Mouse (Mus musculus): ENCODE results near the gene Pts. TPM values are rescaled to one million over a fixed set of nuclear protein-coding genes. Genes with fewer than 3 reads are reported as not detected.

The Pts gene
- polyA plus RNA-seq (2012; rRNA removed) = 21.1 and 32.5 TPM in 2 replicates

GRCm38 (mm10) chr9:50528293-50528892, at the start of gene Pts:
Gene Pts, minus strand, starts transcription at chr9:50528724.
- DNase-seq (ENCODE audit: low read depth, low spot score) = no peak
- WGBS = under 1% methylated on average over 54 of the region's 54 CpGs

GRCm38 (mm10) chr9:50569599-50570525, 41.3 kb upstream of the Pts start:
- DNase-seq (ENCODE audit: low read depth, low spot score) = no peak
- 73% methylated on average over 10 of the region's 10 CpGs for WGBS

DNA sequence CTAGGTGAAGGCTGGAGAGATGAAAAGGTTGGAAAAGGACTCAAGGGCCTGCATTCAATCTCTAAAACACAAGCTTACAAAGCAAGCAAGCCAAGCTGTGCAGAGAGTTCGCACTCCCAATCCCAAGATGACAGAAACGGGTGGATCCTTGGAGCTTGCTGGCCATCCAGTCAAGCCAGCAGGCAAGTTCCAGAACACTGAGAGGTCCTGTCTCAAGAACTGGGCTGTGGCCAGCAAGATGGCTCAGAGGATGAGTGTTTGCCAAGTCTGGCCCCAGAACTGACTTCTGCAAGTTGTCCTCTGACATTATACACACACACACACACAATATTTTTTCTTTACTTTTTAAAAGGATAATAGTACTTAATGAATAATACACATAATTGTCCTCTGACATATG, 39.4 kb upstream of the Pts start:
- no peak for DNase-seq (ENCODE audit: low read depth, low spot score)
- 77% methylated on average over 2 of the region's 2 CpGs for WGBS

- DNase-seq (ENCODE audit: low read depth, low spot score) = no peak
- 62% methylated on average over 4 of the region's 4 CpGs for WGBS
Measured at GRCm38 (mm10) chr9:50567372-50567771, 38.8 kb upstream of the Pts start.

DNA sequence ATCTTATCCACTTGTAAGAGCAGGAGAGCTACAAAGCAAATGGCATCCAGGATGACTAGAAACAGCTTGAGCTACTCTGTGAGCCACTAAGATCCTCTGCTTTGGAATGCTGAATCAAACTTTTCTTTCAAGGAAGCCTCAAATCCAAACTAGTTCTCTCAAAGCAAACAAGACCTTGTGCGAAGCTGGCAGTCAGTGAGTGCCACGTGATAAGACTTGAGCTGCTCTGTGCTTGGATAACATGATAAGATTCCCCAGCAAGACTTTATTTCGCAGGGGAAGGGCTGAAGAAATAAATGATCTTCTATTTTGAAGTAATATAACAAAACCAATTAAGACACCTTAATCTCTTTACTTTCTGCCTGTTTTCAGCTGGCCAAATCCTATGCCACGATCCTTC, 37.4 kb upstream of the Pts start:
- WGBS = 32% methylated on average over 4 of the region's 4 CpGs

GRCm38 (mm10) chr9:50565173-50565572, 36.6 kb upstream of the Pts start:
- WGBS = 34% methylated on average over 7 of the region's 7 CpGs
- no peak for DNase-seq (ENCODE audit: low read depth, low spot score)

More for the DNA sequence above, 37.4 kb upstream of the Pts start:
- no peak for DNase-seq (ENCODE audit: low read depth, low spot score)

- 26% methylated on average over 2 of the region's 2 CpGs for WGBS
- no peak for DNase-seq (ENCODE audit: low read depth, low spot score)
Measured at GRCm38 (mm10) chr9:50561918-50562360, 33.4 kb upstream of the Pts start.

- peak; percentile 83 for DNase-seq (ENCODE audit: low read depth, low spot score)
- WGBS = 80% methylated on average over 38 of the region's 38 CpGs
Measured at GRCm38 (mm10) chr9:50561145-50561917, 32.8 kb upstream of the Pts start, which contains the start of gene Tex12. Gene Tex12, minus strand, starts transcription at chr9:50561325.

DNA sequence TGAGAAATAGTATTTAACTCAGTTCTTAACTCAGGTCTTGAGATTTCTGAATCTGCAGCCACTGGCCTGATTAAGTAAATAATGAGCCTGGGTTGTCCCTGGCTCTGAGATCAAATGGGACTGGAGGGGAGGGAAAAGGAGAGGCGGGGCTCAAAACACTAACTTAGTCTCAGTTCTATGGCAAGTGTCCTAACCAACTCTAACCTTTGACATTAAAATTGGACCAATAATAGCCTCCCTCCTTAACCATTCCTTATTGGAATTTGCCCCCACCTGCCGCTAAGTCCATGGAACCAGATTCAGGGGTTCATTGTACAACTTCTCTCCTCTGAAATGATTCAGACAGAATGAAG, 26.5 kb upstream of the Pts start, which contains the start of gene Bco2:
TSS of gene Bco2 (minus strand) at position 88 of the 353 bp plus-strand sequence.
- 25% methylated on average over 2 of the region's 2 CpGs for WGBS
- no peak for DNase-seq (ENCODE audit: low read depth, low spot score)

DNA sequence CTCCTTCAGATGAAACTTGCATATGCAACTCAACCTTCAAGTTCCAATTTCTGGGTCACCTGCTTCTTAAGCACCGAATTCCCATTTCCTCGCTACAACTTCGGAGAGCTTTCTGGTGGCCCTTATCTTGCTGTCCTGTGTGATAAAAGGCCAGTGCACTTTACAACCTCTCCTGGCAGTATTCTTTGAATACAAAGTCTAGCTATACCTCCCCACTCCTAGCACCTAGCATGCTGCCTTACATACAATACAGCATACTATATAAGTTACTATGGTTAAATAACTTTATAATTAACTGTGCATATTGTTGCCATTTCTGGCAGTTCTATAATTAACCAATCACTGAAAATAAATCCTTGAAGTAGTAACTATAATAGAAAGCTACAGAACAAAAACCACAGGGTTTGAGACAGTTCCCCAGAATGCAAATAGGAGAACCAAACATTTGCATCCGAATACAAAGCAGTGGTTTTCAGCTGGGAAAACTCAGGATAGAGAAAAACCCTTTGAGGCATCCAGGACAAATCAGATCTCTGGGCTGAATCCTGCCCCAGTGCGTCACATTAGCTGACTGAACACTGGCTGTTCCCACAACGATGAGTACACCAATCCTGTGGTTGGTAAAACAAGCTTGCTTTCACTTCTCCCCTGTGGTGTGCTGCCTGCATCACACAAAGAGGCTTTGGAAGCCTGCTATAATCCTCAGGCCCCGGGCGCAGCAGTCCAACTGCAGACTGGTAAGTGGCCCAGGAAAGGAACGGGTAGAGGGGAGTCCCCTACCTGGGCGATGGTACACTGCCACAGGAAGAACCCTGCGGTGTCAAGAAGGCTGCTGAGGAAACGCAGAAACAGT, 25.9 kb upstream of the Pts start, which contains the start of gene Il18:
TSS of gene Il18 (plus strand) at position 587 of the 853 bp plus-strand sequence.
- no peak for DNase-seq (ENCODE audit: low read depth, low spot score)
- whole genome bisulfite sequencing = 11% methylated on average over 12 of the region's 12 CpGs

GRCm38 (mm10) chr9:50553547-50553946, 25.0 kb upstream of the Pts start:
- DNase-seq (ENCODE audit: low read depth, low spot score) = no peak
- 65% methylated on average over 2 of the region's 2 CpGs for WGBS

- 72% methylated on average over 5 of the region's 5 CpGs for WGBS
- DNase-seq (ENCODE audit: low read depth, low spot score) = no peak
Measured at GRCm38 (mm10) chr9:50552206-50552605, 23.7 kb upstream of the Pts start.

GRCm38 (mm10) chr9:50548936-50549335, 20.4 kb upstream of the Pts start:
- 78% methylated on average over 4 of the region's 4 CpGs for WGBS
- DNase-seq (ENCODE audit: low read depth, low spot score) = no peak

- no peak for DNase-seq (ENCODE audit: low read depth, low spot score)
- WGBS = 28% methylated on average over 5 of the region's 5 CpGs
Measured at GRCm38 (mm10) chr9:50547859-50548478, 19.4 kb upstream of the Pts start.

GRCm38 (mm10) chr9:50542401-50542800, 13.9 kb upstream of the Pts start:
- DNase-seq (ENCODE audit: low read depth, low spot score) = no peak
- 89% methylated on average over 9 of the region's 9 CpGs for WGBS

- 66% methylated on average over 7 of the region's 7 CpGs for WGBS
- no peak for DNase-seq (ENCODE audit: low read depth, low spot score)
Measured at GRCm38 (mm10) chr9:50540170-50540569, 11.6 kb upstream of the Pts start.

DNA sequence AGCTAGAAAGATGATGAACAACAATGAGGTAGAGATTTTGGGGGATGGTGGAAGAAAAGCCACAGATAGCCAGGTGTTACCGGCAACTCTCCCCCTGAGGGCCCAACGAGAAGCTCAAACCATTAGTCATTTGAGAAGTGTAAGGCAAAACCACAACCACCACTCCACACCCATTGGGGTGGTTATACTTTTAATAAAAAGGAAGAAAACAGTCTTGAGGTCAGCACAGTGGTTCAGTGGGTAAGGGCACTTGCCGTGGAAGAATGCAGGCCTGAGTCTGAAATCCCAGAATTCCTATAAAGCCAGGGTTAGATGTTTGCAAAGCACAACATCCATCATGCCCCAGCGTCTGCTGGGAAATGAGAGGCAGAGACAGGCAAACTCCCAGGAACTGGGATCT, 8.8 kb upstream of the Pts start:
- DNase-seq (ENCODE audit: low read depth, low spot score) = no peak
- 61% methylated on average over 4 of the region's 4 CpGs for WGBS

DNA sequence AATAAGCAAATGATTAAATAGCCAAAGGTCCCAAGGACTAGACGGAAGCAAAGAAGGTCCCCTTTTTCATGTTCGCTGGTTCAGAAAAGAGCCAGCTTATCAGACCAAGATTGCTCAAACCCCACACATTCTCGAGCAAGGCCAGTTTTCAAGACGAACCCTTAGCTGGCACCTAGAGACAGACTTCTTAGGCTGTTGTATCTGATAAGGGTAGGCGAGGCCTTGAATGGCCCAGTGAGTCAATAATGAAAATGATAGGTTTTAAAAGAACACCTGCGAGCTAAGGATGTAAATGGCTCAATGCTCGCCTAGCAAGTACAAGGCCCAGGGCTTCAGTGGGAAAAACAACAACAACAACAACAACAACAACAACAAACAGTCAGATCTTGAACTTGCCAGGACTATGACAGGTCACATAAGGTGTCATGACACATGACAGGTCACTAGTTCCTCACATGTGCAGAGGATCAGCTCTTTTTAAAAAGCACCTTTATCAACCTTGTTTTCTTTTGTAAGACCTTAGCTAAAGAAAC, 8.1 kb upstream of the Pts start:
- 24% methylated on average over 7 of the region's 7 CpGs for WGBS
- DNase-seq (ENCODE audit: low read depth, low spot score) = no peak
